Mouse (Mus musculus) olfactory bulb, adult 2 months (tissue): ENCODE measurements around the gene Ptgfrn.

Experiments used
- CTCF ChIP-seq: fragments of 200-500 bp; IDR thresholded peaks from 2 replicates; pipeline ENCODE4 v1.5.1; 2012; ENCODE audit warnings: low read depth, mild to moderate bottlenecking, low read length, moderate library complexity; ENCODE audit not compliant: insufficient read depth
- POLR2A ChIP-seq: fragments of 200-500 bp; IDR thresholded peaks from 2 replicates; pipeline ENCODE4 v1.6.1; 2012; ENCODE audit warnings: mild to moderate bottlenecking, low read depth, low read length, moderate library complexity; ENCODE audit not compliant: insufficient read depth

GRCm38 (mm10) chr3:101132981-101133380, 22.9 kb upstream of the Ptgfrn start:
- no peak for TF ChIP-seq POLR2A
- TF ChIP-seq CTCF = no peak
